Mouse (Mus musculus) embryonic facial prominence, embryonic 14.5 days (tissue): ENCODE measurements at regions not wholly inside any gene's neighbourhood (a gene's known extent, or its start where the extent isn't known, plus 50 kb on each side); places are given as distances from the start of the nearest gene placed in this dataset.
A peak's percentile ranks its signal among the peaks of the same experiment; 100 is the strongest.

Source experiments
- ATAC-seq: fragments of 200-750 bp; cut with Nextera tagmentation; 2 replicates; pipeline ENCODE4 v1.8.0; 2017; ENCODE audit warnings: low read depth, moderate number of reproducible peaks, moderate TSS enrichment
- DNase-seq: peaks from one replicate; pipeline ENCODE4 v3.0.0-alpha.2; 2015; ENCODE audit warnings: low spot score
- H3K27ac ChIP-seq: fragments of 300-500 bp; sonication (generic); replicated peaks from 2 replicates; pipeline ENCODE4 v1.5.1; 2014; ENCODE audit warnings: low read depth, mild to moderate bottlenecking, low read length, moderate library complexity
- H3K27me3 ChIP-seq: fragments of 300-500 bp; sonication (generic); replicated peaks from 2 replicates; pipeline ENCODE4 v1.6.1; 2014; ENCODE audit warnings: low read length; ENCODE audit not compliant: control insufficient read depth, insufficient read depth
- H3K36me3 ChIP-seq: fragments of 300-500 bp; sonication (generic); 2 replicates; pipeline ENCODE4 v1.6.1; 2014; ENCODE audit warnings: low read length, mixed read lengths; ENCODE audit not compliant: control insufficient read depth, insufficient read depth
- H3K4me1 ChIP-seq: fragments of 300-500 bp; sonication (generic); 2 replicates; pipeline ENCODE4 v1.6.1; 2014; ENCODE audit warnings: antibody characterized with exemption, low read length; ENCODE audit not compliant: control insufficient read depth, insufficient read depth
- H3K4me2 ChIP-seq: fragments of 300-500 bp; sonication (generic); 2 replicates; pipeline ENCODE4 v1.6.1; 2014; ENCODE audit warnings: low read depth, mild to moderate bottlenecking, low read length, moderate library complexity, mixed read lengths
- H3K4me3 ChIP-seq: fragments of 300-500 bp; sonication (generic); 2 replicates; pipeline ENCODE4 v1.5.1; 2014; ENCODE audit warnings: low read depth, mild to moderate bottlenecking, low read length
- H3K9ac ChIP-seq: fragments of 300-500 bp; sonication (generic); 2 replicates; pipeline ENCODE4 v1.6.1; 2014; ENCODE audit warnings: low read depth, mild to moderate bottlenecking, low read length, moderate library complexity, mixed read lengths
- H3K9me3 ChIP-seq: fragments of 300-500 bp; sonication (generic); 2 replicates; pipeline ENCODE4 v1.6.1; 2016; ENCODE audit warnings: low read length; ENCODE audit not compliant: control insufficient read depth
- WGBS: fragments of 180-500 bp; shearing (Covaris S2); extraction: QIAGEN DNeasy Blood & Tissue Kit; methylation state at CpG from one replicate; pipeline ENCODE4 v1.1.7; 2014; 5-methylcytosine and 5-hydroxymethylcytosine counted together

DNA sequence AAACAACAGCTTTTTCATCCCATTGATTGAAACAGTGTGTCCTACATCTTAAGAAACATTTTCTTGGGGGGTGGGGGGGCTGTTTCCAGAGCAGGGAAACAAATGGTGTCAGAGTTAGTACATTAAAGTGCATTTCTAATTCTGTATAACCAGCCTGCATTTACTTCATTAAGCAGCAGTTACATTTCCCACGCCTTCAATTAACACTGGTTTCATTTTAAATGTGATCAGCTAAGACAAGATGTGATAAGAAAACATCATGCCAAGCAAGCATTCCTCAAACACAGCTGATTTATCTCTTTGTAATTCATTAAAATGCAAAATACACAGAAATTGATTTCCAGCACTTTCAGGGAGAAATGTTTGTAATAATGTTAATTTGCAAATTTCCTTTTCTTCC lies 122.0 kb downstream of the Olfr1505 start:
- Histone ChIP-seq H3K4me2 (no peak overlapping the region), H3K4me3 (no peak overlapping the region), H3K9ac (no peak overlapping the region), H3K27ac (no peak overlapping the region), H3K36me3 (no peaks in the 10 kb centered on the region), H3K27me3 (no peaks in the 10 kb centered on the region), H3K4me1 (no peaks in the 10 kb centered on the region), H3K9me3 (no peaks in the 10 kb centered on the region)
- ATAC-seq (no peak), DNase-seq (no peak)
- WGBS = 67% methylated on average over 1 of the region's 1 CpGs

DNA sequence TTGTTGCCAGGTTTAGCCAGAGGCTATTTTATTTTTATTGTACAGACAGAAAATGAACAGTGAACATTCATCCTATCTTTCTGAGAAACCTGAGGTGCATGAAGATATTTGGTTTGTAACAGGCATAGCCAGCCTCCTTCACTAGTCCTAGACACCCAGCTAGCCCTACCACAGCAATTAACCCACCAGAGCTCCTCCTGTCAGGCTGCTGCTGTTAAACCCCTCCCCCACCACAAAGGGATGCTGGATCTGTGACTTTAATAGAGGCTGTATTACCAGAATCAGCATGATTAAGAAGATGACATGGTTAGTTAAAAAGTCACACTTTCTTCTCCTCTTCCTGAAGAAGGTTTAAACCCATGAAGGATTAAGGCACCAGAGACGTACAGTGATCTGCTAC lies 122.5 kb downstream of the Olfr1505 start:
- no peaks in the 10 kb centered on the region for H3K9me3 ChIP-seq
- no peak overlapping the region for H3K4me2 ChIP-seq
- H3K4me1 ChIP-seq = no peaks in the 10 kb centered on the region
- no peaks in the 10 kb centered on the region for H3K36me3 ChIP-seq
- WGBS = 76% methylated on average over 1 of the region's 1 CpGs
- H3K4me3 ChIP-seq = no peak overlapping the region
- H3K27ac ChIP-seq = no peak overlapping the region
- DNase-seq = no peak
- no peak overlapping the region for H3K9ac ChIP-seq
- no peaks in the 10 kb centered on the region for H3K27me3 ChIP-seq
- no peak for ATAC-seq

DNA sequence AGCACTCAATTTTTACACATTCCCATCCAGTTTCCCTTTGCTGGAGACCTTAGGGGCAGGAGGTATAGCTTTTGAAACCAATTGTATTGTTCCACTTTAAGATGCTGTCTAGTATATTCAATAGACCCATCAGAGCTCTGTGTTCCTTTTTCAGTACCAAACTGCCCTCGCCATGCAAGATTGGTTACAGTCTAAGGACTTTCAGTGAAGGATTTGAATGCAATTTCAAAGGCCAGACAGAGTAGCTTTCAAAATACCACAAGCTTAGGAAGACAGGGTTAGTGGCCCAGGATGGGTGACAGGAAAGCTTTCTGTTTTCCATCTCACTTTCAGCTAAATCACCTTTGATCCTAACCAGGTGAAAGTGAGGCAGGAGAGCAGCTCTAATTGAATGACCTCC lies 123.4 kb downstream of the Olfr1505 start:
- ATAC-seq (no peak), DNase-seq (no peak)
- no peak overlapping the region for H3K9ac ChIP-seq
- no peak overlapping the region for H3K4me3 ChIP-seq
- no peaks in the 10 kb centered on the region for H3K9me3 ChIP-seq
- H3K36me3 ChIP-seq = no peaks in the 10 kb centered on the region
- WGBS = 43% methylated on average over 1 of the region's 1 CpGs
- H3K4me1 ChIP-seq = no peaks in the 10 kb centered on the region
- no peaks in the 10 kb centered on the region for H3K27me3 ChIP-seq
- no peak overlapping the region for H3K4me2 ChIP-seq
- no peak overlapping the region for H3K27ac ChIP-seq

DNA sequence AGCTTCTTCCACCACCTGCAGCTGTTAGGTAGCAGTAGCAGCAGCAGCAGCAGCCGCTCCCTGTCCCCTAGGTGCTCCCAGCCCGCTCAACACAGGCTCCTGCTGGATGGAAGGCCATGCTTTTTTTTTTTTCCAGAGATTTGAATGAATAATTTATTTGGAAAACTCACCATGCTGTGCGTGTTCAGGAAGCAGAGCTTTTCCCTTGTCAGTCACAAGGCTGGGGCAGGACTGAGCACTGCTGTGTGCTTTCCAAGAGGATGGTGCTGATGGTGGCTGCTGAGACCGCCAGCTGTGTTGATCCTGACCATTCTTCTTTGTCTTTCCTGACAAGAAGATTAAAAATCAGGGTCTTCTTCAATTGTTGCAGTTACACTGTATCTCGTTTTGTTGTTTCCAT lies 129.4 kb downstream of the Olfr1505 start:
- ATAC-seq = no peak
- H3K27ac ChIP-seq = no peak overlapping the region
- no peaks in the 10 kb centered on the region for H3K27me3 ChIP-seq
- no peaks in the 10 kb centered on the region for H3K9me3 ChIP-seq
- no peak overlapping the region for H3K9ac ChIP-seq
- no peaks in the 10 kb centered on the region for H3K4me1 ChIP-seq
- DNase-seq = peak; percentile 3
- WGBS = 45% methylated on average over 5 of the region's 5 CpGs
- H3K4me3 ChIP-seq = no peak overlapping the region
- H3K4me2 ChIP-seq = no peak overlapping the region
- H3K36me3 ChIP-seq = no peaks in the 10 kb centered on the region

DNA sequence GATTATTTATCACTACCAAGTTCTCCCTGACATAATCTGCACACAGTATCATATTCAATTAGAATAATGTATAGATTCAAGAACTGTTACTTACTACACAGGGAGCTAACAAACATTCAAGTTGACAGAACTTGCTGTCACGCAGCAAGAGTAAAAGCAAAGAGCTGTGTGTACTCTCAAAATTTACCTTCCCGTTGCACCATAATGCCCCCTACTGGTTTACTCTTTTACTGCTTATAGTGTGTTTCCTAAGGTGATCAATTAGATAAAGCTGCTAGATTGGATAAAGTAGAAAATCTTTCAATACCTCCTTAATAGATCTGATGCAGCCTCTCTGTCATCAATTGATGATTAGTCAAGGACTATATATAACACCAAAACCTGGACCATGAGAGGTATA lies 132.1 kb downstream of the Olfr1505 start:
- ATAC-seq = no peak
- no peak for DNase-seq
- 59% methylated on average over 2 of the region's 2 CpGs for WGBS

DNA sequence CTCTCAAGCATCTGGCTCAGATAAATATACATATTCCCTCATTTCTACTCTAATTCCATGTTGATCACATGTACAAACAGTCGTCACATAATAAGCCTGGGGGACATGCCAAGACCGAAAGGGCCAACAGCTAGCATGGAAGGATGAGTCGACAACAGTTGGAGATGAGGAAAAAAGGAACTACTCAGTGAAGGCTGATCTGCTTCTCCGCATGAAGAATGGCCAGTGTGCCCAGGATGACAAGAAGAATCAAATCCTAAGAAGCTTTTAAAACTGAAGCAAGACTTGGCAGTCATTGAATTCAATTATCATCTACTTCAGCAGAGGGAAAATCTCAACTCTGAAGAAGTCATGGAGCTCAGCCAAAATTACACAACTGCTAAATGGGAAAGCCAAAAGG lies 138.7 kb downstream of the Olfr1505 start:
- ATAC-seq = no peak

More for the DNA sequence above, 132.1 kb downstream of the Olfr1505 start:
- no peak overlapping the region for H3K4me2 ChIP-seq
- H3K27ac ChIP-seq = no peak overlapping the region
- H3K4me1 ChIP-seq = no peaks in the 10 kb centered on the region
- no peaks in the 10 kb centered on the region for H3K9me3 ChIP-seq
- no peak overlapping the region for H3K9ac ChIP-seq
- H3K4me3 ChIP-seq = no peak overlapping the region
- H3K36me3 ChIP-seq = no peaks in the 10 kb centered on the region
- H3K27me3 ChIP-seq = no peaks in the 10 kb centered on the region

DNA sequence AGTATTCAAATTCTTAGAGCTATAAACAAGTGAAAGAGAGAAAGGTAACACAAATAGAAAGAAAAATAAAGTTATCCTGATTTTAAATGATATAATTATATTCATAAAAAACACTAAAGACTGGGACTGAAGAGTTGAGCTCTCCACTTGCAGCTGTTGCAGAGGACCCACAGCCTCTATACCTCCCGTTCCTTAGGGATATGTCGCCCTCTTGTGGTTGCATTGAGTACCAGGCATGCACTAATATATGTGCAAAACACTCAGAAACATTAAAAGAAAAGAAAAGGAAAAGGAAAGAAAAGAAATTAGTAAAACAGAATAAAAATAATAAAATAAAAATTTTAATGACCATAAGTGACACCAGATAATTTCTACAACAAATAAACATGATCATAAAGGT lies 167.2 kb downstream of the Olfr1505 start:
- whole genome bisulfite sequencing = 14% methylated on average over 2 of the region's 2 CpGs
- H3K4me3 ChIP-seq = no peak overlapping the region
- ATAC-seq (no peak), DNase-seq (peak; percentile 27)
- H3K4me2 ChIP-seq = no peak overlapping the region
- H3K27me3 ChIP-seq = no peaks in the 10 kb centered on the region
- 0 out of 2 replicates have a peak, but pooled peaks cover 7% of the 10 kb centered on the region for H3K9me3 ChIP-seq
- H3K36me3 ChIP-seq = no peaks in the 10 kb centered on the region
- no peaks in the 10 kb centered on the region for H3K4me1 ChIP-seq
- no peak overlapping the region for H3K9ac ChIP-seq
- no peak overlapping the region for H3K27ac ChIP-seq

More for the DNA sequence above, 138.7 kb downstream of the Olfr1505 start:
- no peak overlapping the region for H3K4me3 ChIP-seq
- H3K4me2 ChIP-seq = no peak overlapping the region
- H3K27ac ChIP-seq = no peak overlapping the region
- H3K9ac ChIP-seq = no peak overlapping the region
- 69% methylated on average over 4 of the region's 4 CpGs for WGBS
- peak; percentile 2 for DNase-seq
- no peaks in the 10 kb centered on the region for H3K36me3 ChIP-seq
- no peaks in the 10 kb centered on the region for H3K27me3 ChIP-seq
- no peaks in the 10 kb centered on the region for H3K4me1 ChIP-seq
- H3K9me3 ChIP-seq = no peaks in the 10 kb centered on the region

DNA sequence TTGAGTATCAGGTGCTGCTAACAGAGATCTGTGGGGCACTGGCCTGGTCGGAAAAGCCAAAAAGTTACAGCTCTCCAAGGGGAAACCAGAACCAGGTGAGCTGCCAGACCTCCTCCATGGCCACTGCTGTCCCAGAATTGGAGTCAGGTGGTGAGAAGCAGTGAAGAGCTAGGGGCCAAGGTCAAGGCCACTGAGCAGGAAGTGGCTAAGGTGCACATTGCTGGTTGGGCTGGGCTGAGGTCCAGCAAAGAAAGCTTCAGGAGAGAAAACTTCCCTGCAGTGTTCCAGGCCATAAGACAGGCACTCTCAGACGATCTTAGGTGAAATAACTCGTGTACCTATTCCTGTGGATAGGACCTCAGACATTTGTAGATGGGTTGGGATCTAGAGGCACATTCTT lies 171.4 kb downstream of the Olfr1505 start:
- ATAC-seq = no peak
- Histone ChIP-seq H3K36me3 (no peaks in the 10 kb centered on the region), H3K4me1 (no peaks in the 10 kb centered on the region), H3K27ac (no peak overlapping the region), H3K9ac (no peak overlapping the region), H3K9me3 (0 out of 2 replicates have a peak, but pooled peaks cover 7% of the 10 kb centered on the region), H3K27me3 (no peaks in the 10 kb centered on the region; the same call in 1 of the 2 replicates), H3K4me3 (no peak overlapping the region), H3K4me2 (no peak overlapping the region)
- DNase-seq = no peak
- 57% methylated on average over 3 of the region's 3 CpGs for WGBS

DNA sequence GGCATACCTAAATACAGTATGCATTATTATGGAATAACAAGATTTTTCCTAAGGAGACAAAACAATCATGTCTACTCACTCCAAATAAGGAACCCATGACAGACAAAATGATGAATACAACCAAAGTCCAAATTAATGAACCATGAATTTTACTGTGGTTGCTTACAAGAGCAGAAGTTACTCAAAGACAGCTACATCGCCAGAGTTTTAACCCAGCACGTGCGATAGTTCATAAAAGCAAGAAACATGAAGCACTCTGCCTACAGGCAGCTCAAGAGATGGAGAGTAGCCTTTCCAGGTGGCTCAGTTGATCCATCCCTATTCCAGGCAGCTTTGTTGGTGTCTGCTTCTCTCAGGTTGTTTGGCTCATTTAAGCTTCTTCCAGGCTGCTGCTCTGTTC lies 176.8 kb downstream of the Olfr1505 start:
- ATAC-seq (no peak), DNase-seq (no peak)
- Histone ChIP-seq H3K9me3 (no peaks in the 10 kb centered on the region), H3K27me3 (no peaks in the 10 kb centered on the region; the same call in 1 of the 2 replicates), H3K4me3 (no peak overlapping the region), H3K4me2 (no peak overlapping the region), H3K9ac (no peak overlapping the region), H3K36me3 (no peaks in the 10 kb centered on the region), H3K4me1 (no peaks in the 10 kb centered on the region), H3K27ac (no peak overlapping the region)
- WGBS = 94% methylated on average over 3 of the region's 3 CpGs
